Mouse (Mus musculus) urinary bladder, postnatal 14 days (tissue): ENCODE measurements at regions not wholly inside any gene's neighbourhood (a gene's known extent, or its start where the extent isn't known, plus 50 kb on each side); places are given as distances from the start of the nearest gene placed in this dataset.

ENCODE experiments used
- DNase-seq: peaks from one replicate; pipeline ENCODE4 v3.0.0; 2021; ENCODE audit warnings: low spot score

DNA sequence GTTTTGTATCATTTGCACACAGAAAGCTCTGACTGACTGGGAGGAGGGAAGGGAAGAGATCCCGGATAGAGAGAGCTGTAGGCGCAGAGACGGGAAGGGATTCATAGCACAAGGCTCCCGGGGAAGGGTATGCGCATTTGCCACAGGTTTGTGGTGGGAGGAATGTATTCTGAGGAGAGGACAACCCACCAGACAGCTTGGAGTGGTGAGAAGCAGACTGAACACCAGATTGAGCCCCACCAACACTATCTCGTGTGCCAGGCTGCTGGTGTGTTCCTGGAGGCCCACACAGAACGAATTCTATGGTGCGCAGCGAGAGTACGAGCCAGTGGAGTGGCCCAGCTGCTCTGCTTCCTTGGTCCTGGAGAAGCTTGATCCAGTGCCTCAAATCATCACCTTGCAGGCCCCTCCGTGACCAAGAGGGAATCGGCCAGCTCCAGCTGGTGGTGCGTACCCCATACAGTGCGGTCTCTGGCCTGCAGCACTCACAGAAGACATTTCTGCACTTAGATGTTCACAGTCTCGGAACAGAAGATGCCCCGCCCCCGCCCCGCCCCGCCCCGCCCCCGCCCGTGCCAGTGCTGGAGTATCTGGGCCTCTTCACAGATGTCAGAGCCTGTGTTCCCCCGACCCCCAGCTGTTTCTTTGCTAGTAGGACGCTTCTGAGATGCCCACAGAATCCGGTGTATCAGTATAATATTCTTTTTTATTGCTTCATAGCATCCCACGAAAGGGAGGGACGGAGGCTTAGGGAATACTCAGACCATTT lies 92.8 kb upstream of the Tmem189 start:
- no peak for DNase-seq

DNA sequence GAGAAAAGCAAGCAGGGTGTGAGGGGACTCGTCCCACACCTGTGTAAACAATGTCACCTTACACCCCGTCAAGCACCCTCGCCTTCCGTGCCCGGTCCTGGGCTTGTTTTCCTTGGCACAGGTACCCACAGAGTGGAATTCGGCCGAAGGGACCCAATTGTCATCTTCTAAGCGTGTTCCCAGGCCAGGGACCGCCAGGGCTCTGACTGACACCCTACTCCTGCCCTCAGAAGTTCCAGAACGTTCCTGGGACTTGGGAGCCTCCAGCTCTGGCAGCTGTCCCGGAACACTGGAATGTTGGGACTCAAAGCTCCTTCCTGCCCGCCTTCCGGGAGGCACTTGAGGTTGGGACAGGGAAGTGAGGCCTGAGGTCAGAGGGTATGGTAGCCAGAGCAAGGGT lies 91.9 kb upstream of the Tmem189 start:
- DNase-seq = peak; percentile 57

DNA sequence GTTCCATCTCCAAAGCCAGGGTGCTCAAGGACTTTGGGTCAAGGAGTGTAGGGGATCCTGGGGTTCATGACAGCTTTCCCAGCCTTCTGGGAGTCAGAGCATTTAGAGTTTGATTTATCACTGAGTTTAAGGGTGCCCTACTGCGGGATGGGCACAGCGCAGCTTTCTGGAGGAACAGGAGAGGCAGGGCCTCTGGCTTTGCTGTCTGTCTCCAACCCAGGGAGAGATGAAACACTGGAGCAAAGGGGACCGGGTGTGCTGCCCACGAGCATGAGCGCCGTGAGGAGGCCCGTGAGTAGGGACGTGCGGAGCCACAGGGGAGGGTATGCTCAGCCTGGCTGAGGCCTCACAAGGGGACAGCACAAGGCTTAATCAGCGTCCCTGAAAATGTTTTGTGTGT lies 89.1 kb upstream of the Tmem189 start:
- DNase-seq = no peak

DNA sequence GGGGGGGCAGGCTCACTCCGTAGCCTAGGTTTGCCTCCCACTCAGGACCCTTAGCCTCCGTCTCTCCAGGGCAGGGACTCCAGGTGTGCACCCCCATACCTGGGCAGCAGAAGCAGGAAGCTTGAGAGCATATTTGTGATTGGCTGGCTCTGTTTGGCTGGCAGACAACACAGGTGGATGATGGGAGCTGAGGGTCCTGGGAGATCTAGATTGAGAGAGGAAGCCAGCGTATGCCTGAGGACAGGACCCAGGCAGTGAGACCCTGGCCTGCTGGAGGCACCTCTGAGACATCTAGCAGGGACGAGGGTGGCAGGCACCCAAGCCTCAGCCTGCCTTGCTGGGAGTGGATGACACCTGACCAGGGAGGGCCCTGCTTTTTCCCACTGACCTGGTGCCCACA lies 88.6 kb upstream of the Tmem189 start:
- DNase-seq = no peak

DNA sequence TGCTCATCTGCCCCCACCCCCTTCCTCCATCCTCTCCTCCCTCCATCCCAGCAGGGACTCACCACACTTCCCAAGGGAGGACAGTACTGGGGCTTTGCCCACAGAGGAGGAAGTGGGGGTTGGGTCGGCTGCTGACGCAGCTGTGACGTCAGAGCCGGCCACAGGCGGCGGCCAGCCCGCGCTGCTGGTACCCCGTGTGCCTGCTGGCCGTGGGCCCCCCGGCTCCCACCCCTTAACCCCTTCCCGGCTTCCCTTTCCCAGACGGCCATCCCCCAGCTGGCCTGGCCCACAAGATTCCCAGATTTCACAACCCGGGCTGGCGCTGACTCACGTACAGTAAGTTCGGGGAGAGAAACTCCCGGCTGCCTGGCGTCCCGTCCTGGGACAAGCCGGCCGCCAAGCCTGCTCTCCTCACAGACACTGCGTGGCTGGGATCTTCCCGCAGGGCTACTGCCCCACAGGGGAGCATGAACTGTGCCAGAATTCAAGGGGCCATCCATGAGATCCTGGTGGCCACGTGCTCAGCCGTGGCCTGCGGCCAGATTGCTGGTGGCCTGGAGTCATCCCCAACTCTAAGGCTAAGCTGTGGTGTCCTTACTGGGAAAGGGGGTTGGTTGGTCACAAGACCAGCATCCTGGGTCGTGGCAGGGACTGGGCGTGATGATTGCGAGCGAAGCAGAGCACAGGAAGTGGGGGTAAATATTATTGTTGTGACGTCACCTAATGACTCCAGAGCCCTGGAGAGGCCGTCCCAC lies 87.9 kb upstream of the Tmem189 start:
- DNase-seq = peak; percentile 88

DNA sequence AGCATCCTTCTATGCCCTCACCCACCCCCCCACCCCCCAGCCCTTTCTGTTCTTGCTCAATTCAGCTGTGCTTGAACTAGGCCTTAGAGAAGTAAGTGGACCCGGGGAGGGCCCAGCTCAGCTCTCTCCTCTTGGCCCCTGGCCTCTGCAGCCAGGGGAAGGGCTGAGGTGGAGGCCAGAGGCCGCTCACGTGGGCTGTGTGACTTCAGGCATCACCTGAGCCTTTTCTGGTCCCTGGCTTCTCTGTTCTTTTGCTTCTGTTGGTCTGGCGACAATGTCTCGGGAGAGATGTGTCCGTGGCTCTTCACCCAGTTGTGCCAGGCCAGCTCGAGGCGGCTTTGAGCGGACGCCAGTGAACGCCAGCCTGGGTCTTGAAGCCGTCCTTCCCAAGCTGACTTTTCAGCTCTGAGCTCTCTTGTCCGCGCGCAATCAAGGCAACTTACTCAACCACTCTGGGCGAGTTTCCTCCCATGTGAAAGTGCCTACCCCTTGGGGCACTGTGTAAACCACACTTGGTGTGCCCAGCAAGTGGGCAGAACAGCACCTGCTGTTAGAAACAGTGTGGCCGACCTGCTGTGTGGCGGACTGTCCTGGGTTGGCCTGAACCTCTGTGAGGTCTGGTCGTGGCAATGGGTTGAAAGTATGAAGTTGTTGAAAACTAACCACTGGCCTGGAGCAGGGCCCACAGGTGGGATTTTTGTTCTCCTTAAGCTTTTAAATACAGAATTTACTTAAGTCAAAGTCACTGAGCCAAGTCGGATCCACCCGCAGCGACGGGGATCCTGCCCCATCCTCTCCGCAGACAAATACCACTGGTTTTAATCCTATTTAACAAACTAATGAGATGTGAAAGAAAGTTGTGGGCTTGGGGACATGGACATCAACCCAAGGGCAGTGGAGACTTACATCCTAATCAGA lies 86.9 kb upstream of the Tmem189 start:
- no peak for DNase-seq

DNA sequence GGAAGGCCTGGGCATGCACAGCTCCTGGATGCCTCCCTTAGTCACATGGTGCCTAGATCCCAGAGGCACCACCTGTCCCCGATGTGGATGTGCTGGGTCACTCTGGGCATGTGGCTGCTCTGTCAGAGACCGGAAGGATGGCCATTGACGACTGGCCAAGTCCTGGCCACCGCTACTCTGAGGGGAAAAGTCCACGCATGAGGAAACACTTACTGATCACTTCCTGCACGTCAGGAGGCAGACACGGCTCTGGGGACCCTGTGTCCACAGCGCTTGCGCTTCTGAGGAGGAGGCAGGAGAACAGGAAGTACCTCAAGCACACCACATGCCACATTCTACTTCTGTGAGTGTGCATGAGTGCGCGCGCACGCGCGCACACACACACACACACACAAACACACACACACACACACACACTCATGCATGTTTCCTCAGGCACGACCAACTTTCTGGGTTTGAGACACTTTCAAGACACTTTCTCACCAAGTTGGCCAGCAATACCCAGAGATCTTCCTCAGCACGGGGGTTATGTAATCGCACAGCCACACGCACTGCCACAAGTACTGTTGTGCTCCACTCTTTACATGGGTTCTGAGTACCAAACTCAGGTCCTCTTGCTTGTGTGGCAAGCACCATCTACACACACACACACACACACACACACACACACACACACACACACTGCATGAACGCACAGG lies 85.7 kb upstream of the Tmem189 start:
- DNase-seq = no peak

DNA sequence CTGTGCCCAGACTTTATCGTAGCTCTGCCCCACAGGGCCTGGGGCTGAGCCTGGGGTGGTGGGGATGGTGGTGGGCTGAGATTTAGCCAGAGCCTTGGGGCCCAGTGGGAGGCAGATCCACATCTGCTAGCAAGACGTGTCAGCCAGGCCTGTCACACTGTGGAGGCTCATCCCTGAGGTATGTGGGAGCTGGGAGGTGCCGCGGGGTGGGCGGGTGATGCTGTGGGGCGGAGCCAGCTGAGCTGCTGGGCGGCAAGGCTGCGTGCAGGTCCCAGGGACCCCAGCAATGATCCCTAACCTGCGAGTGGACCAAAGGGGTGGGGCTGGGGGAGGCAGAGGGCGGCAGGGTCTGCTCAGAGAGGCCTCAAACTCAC lies 85.2 kb upstream of the Tmem189 start:
- DNase-seq = peak; percentile 63

DNA sequence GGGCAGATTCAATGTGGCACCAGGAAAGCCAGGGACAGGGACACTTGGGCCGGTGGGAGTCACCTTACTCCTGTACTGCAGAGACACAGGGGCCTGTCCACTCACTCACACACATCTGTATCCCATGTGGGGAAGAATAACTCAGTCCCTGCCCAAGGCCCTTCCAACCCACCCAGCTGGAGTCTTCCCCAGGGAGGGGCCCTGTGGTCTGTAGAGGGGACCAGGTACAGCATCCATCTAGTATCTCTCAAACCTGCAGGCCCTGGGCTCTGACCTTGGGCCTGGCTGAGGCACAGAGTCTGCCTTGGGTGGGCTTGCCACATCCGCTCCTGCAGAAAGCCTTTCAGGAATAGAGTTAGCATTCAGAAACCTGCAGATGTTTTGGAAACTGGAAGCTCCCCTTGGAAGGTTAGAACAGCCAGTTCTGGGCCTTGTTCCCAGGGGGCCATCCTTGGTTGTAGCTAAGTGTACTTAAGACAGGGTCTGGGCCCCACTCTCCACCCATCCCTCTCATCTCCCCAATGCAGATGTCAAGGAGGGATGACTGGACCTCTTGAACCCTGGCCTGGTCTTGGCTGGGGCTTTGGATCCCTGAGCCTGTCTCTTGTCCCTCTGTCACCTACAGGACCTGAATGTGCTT lies 84.7 kb upstream of the Tmem189 start:
- no peak for DNase-seq

DNA sequence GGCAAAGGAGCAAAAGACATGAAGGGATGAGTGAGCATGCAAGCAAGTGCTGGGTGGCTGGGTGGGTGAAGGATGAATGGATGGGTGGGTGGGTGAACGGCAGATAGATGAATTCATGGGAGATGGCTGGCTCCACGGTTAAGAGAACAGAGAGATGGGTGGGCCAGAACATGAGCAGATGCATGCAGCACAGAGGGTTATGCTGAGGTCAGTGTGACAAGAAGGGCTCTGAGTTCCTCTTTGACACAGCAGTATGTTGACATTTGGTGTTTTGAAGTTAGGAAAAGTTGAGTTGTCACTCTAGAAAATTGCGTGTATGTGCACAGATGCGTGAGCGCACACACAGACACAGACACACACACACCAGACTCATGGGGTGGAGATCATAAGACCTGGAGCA lies 83.2 kb upstream of the Tmem189 start:
- no peak for DNase-seq

DNA sequence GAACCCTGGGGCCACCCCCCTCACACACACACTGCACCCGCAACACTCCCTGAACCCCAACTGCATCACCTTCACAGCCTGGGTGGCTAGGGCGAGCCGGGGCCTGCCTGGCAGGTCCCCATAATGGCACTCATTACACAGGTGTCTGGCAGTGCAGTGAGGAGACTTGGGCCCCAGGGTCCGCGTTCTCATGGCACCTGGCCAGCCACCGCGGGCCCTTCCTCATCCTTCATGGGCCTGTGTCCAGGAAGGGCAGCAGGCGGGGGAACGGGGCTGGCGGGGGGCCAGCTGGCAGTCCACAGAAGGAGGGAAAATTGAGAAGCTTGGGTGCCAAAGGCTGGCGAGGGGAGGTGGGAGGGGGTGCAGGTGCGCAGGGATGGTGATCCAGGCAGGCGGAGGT lies 78.3 kb upstream of the Tmem189 start:
- DNase-seq = peak; percentile 61

DNA sequence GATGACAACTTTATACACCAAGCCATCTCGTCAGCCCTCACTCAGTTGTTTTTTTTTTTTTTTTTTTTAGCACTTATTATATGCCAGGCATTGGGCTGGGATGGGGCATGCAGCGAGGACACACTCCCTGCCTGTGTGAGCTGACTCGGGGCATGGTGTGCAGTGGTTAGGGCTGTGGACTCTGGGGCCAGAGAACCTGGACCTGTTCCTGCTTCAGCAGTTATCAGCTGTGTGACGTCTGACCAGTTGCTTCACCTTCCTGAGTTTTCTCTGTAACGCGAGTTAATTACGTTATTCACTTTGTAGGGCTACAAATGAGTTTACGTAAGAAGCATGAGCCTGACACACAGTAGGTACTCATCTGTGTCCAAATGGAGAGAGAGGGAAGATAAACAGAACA lies 77.7 kb upstream of the Tmem189 start:
- DNase-seq = no peak

DNA sequence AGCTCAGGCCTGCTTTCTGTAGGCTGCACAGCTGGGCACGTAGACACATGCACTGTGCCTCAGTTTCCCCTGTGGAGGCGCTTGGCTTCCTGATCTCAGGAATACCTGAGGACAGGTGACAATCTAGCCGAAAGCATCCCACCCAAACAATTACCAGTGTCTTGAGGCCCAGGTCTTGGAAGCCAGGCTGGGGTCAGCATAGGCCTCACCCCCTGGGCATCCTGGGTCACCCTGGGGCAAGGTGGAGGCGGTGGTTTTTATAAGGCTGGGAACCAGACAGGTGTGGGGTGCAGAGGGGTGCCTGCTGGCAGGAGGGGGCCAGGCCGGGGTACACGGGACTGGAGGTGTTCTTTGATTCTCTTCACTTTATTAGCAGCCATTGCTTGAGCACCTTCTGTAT lies 76.2 kb upstream of the Tmem189 start:
- DNase-seq = no peak

DNA sequence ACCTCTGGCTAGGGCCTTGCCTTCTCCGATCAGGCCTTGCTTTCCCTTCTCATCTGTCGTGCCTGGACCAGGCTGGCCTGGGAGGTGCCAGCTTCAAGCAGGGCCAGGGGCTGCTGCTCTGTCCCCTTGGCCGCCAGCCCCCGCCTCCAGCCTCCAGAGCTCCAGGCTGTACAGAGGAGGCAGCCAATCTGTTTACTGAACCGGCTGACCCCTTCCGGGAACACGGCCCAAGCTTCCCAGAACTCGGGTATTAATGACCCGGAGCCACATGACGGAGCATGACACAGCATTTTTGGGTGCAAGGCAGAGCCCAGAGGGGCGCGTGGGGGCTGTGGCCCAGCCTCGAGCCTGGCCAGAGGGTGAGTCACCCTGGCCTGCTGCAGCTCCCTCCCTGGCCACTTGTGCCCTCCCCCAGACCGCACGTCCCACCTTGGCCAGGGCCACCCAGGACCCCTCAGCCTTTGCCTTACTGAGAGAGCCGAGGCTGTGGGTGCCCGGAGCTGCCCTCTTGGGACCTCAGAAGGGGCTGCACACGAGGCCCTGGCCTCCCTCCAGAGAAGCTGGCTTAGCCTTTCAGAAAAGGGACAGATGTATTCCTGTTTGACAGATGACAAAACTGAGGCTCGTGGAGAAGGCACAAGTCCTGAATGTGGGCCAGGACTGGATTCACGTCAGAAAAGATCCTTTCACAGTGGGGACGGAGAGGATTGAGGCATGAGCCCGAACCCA lies 75.6 kb upstream of the Tmem189 start:
- peak; percentile 91 for DNase-seq

DNA sequence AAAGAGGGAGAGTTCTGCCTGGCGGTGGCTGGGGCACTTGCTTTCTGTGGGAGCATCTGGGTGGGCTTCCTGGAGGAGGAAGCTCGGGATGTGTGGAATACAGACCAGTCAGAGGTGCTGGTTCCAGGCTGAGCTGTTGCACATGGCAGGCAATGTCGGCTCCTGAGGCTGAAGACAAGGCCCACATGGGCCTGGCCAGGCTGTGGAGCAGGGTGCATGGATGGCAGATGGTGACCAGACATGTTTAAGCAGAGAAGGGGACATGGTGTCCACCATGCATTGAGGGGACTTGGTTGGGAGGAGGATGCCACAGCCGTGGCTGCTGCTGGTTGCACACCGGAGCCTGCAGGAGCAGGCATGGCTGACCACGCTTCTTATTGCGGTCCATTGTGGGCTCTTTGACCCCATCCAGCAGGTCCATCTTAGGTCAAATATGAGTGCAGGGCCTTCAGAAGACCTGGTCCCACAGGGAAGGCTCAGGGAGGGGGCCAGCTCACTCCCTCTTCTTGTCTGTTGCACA lies 74.3 kb upstream of the Tmem189 start:
- DNase-seq = no peak

DNA sequence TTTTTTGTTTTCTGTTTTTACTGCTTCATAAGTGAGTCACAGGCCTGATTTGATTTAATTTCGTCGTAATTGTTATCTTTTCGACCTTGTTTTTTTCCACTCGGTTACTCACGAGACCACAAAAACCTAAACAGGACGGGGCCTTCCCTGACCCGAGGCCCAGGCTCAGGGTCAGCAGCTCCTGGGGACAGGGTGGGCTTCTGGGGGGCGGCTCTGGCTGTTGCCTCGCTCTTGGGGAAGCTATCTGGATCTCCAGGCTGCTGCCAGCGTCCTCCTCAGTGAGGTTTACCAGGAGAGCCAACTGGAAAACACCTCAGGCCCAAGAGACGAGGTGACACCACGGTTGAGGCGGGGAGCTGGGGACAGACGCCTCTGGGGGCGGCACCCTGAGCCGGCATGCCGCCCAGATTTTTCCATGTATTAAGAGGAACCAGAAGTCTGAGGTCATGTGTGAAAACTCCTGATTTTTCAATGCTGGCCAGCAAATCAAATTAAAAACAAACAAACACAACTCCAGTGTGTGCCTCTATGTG lies 71.8 kb upstream of the Tmem189 start:
- DNase-seq = no peak

DNA sequence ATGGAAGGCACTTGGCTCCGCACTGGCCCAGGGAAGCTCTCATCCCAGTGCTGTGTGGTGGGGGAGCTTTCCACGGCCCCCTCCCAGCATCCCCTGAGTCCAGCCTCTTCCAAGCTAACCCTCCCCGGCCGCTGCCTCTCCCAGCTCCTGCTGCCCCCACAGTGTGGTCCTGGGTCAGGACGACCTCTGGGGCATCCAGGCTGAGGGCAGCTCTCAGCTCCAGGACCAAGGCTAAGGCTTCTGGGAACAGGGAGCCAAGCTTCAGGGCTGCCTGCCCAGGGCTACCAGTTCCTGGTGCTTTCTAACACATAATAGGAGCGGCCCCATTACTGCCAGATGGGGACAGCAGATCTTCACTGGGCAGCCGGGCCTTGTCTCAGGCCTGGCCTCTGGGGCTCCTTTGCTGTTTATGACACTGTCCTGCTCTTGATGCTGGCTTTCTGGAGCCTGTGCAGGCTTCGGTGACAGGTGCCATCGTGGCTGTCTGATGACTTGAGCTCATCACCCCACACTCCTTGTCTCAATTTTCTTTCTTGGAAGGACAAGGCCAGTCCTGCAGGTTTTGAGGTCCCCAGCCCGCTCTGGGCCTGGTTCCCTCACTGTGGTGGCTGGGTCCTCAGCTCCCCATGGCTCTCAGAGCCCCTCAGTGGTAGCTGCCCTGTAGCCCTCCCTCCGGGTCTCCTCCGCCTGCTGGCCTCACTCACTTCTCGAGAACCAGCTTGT lies 71.2 kb upstream of the Tmem189 start:
- DNase-seq = no peak

DNA sequence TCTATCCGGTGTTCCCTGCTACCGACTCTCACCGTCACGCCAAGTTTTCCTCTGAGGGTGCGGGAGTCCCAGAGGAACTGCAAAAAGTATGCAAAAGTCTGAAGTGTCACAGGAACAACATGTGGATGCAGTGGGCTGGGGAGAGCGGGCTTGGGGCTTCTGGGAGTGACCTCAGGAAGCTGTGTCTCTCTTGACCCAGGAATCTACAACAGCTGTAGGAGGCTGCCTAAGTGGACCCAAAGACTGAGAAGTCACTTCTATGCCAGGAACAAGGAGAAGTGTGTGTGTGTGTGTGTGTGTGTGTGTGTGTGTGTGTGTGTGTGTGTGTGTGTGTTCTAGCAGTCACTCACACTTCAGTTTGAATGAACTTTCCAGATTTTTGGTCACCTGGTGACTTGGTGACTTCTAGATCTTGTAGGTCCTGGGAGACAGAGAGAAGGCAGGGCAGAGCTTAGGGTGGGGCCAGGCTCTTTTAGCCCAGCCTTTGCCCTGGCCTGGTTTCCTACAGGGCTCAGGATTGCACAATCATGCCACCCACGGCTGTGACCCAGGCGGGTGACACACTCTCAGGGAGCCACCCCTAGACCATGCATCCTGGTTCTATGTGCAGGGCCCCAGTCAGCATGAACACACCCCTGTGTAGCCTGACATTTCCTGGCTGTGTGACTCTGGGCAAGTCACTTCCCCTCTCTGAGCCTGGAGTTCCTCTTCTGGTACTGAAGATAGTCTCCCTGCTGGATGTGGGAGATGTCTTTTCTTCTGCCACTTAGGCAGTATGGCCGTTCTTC lies 70.2 kb upstream of the Tmem189 start:
- DNase-seq = peak; percentile 69
